Mouse (Mus musculus) CH12.LX (cell line): Measurements from ENCODE around the gene Myh6. TPM values are rescaled to one million over a fixed set of nuclear protein-coding genes. Genes with fewer than 3 reads are reported as not detected.
A peak's percentile ranks its signal among the peaks of the same experiment; 100 is the strongest.

Experiments
- DNase-seq: peaks from one replicate; pipeline ENCODE4 v3.0.0-alpha.2; 2013; ENCODE audit errors: extremely low read depth
- H3K27ac ChIP-seq: 2 replicates; pipeline ENCODE4 v1.5.1; 2012; ENCODE audit warnings: low read depth, mild to moderate bottlenecking, control low read depth, moderate library complexity; ENCODE audit not compliant: insufficient read depth
- H3K27me3 ChIP-seq: replicated peaks from 2 replicates; pipeline ENCODE3; 2012; ENCODE audit warnings: inconsistent platforms
- H3K36me3 ChIP-seq, 2 experiments: replicated peaks in 1 of 2; 2 replicates each; pipeline versions ENCODE3 to v1.6.1; 2012; ENCODE audit warnings: inconsistent platforms in 1 of 2, low read length in 1 of 2, mild to moderate bottlenecking in 1 of 2, mixed read lengths in 1 of 2, moderate library complexity in 1 of 2; ENCODE audit not compliant: control insufficient read depth in 1 of 2, insufficient read depth in 1 of 2
- H3K4me1 ChIP-seq, 2 experiments: 2 replicates each; pipeline ENCODE4 v1.6.1; 2012; ENCODE audit warnings: inconsistent platforms in 1 of 2, moderate library complexity in 1 of 2; ENCODE audit not compliant: insufficient read depth in 2 of 2, control insufficient read depth in 1 of 2
- H3K4me2 ChIP-seq: 2 replicates; pipeline ENCODE4 v1.6.1; 2012; ENCODE audit warnings: low read depth, mild to moderate bottlenecking, control low read depth; ENCODE audit not compliant: poor library complexity, insufficient read depth, severe bottlenecking
- H3K4me3 ChIP-seq, 3 experiments: fragments of 150-350 bp in 1 of 3; sonication (generic) in 1 of 3; replicated peaks in 1 of 3; 2 replicates each; pipeline versions ENCODE3 to v1.5.1; 2011 to 2012; ENCODE audit warnings: low read depth in 2 of 3, low read length in 2 of 3, mild to moderate bottlenecking in 2 of 3, moderate library complexity in 2 of 3, control low read depth in 1 of 3, improper control_type of control experiment in 1 of 3, inconsistent platforms in 1 of 3, mixed read lengths in 1 of 3; ENCODE audit not compliant: poor library complexity in 1 of 3
- H3K79me2 ChIP-seq: replicated peaks from 2 replicates; pipeline ENCODE4 v1.6.1; 2012; ENCODE audit warnings: mild to moderate bottlenecking, moderate library complexity; ENCODE audit not compliant: control insufficient read depth, poor library complexity, insufficient read depth, severe bottlenecking; ENCODE audit errors: extremely low read depth
- H3K9ac ChIP-seq: 2 replicates; pipeline ENCODE4 v1.6.1; 2012; ENCODE audit warnings: low read depth, mild to moderate bottlenecking, control low read depth, moderate library complexity; ENCODE audit not compliant: insufficient read depth
- H3K9me3 ChIP-seq: replicated peaks from 2 replicates; pipeline ENCODE3; 2012; ENCODE audit warnings: low read length, inconsistent platforms, mixed read lengths
- CTCF ChIP-seq, 2 experiments: IDR thresholded peaks in 1 of 2; conservative IDR thresholded peaks in 1 of 2; 2 replicates each; pipeline ENCODE4 v1.5.1; 2011 to 2012; ENCODE audit warnings: low read depth in 2 of 2, low read length in 2 of 2, improper control_type of control experiment in 1 of 2, inconsistent platforms in 1 of 2, mild to moderate bottlenecking in 1 of 2, moderate library complexity in 1 of 2
- E2F4 ChIP-seq: IDR thresholded peaks from 2 replicates; pipeline ENCODE4 v1.6.1; 2011; ENCODE audit warnings: low read depth, low read length, improper control_type of control experiment; ENCODE audit not compliant: insufficient replicate concordance
- ELF1 ChIP-seq: IDR thresholded peaks from 2 replicates; pipeline ENCODE4 v1.6.1; 2014; ENCODE audit warnings: low read depth, mild to moderate bottlenecking, inconsistent platforms, low read length, improper control_type of control experiment
- EP300 ChIP-seq: IDR thresholded peaks from 2 replicates; pipeline ENCODE4 v1.6.1; 2011; ENCODE audit warnings: low read length, improper control_type of control experiment
- GABPA ChIP-seq: IDR thresholded peaks from 2 replicates; pipeline ENCODE4 v1.6.1; 2012; ENCODE audit warnings: low read depth, low read length, improper control_type of control experiment, inconsistent platforms; ENCODE audit not compliant: insufficient replicate concordance
- HCFC1 ChIP-seq: IDR thresholded peaks from 2 replicates; pipeline ENCODE4 v1.6.1; 2012; ENCODE audit warnings: low read depth, mild to moderate bottlenecking, inconsistent platforms, low read length, improper control_type of control experiment
- JUN ChIP-seq: IDR thresholded peaks from 2 replicates; pipeline ENCODE4 v1.6.1; 2011; ENCODE audit warnings: low read depth, mild to moderate bottlenecking, low read length, improper control_type of control experiment, moderate library complexity; ENCODE audit not compliant: insufficient read depth
- JUND ChIP-seq: conservative IDR thresholded peaks from 2 replicates; pipeline ENCODE4 v1.6.1; 2011; ENCODE audit warnings: low read depth, low read length, improper control_type of control experiment
- MAFK ChIP-seq: IDR thresholded peaks from 2 replicates; pipeline ENCODE4 v1.6.1; 2011; ENCODE audit warnings: low read length, improper control_type of control experiment; ENCODE audit not compliant: insufficient replicate concordance
- MAZ ChIP-seq: IDR thresholded peaks from 2 replicates; pipeline ENCODE4 v1.6.1; 2012; ENCODE audit warnings: low read depth, mild to moderate bottlenecking, inconsistent platforms, low read length, improper control_type of control experiment, moderate library complexity
- MEF2A ChIP-seq: IDR thresholded peaks from 2 replicates; pipeline ENCODE4 v1.6.1; 2014; ENCODE audit warnings: low read depth, mild to moderate bottlenecking, inconsistent platforms, low read length, improper control_type of control experiment, borderline replicate concordance
- MXI1 ChIP-seq: IDR thresholded peaks from 2 replicates; pipeline ENCODE4 v1.6.1; 2011; ENCODE audit warnings: mild to moderate bottlenecking, low read depth, low read length, improper control_type of control experiment
- MYC ChIP-seq: IDR thresholded peaks from 2 replicates; pipeline ENCODE4 v1.6.1; 2011; ENCODE audit warnings: low read depth, mild to moderate bottlenecking, improper control_type of control experiment, low read length
- NELFE ChIP-seq: IDR thresholded peaks from 2 replicates; pipeline ENCODE4 v1.6.1; 2011; ENCODE audit warnings: low read depth, low read length, improper control_type of control experiment
- NRF1 ChIP-seq: IDR thresholded peaks from 2 replicates; pipeline ENCODE4 v1.6.1; 2014; ENCODE audit warnings: low read depth, mild to moderate bottlenecking, inconsistent platforms, low read length, improper control_type of control experiment, moderate library complexity
- PAX5 ChIP-seq: IDR thresholded peaks from 2 replicates; pipeline ENCODE4 v1.6.1; 2012; ENCODE audit warnings: low read length, inconsistent platforms, mixed read lengths
- RAD21 ChIP-seq: IDR thresholded peaks from 2 replicates; pipeline ENCODE4 v1.6.1; 2011; ENCODE audit warnings: low read depth, mild to moderate bottlenecking, low read length, improper control_type of control experiment, moderate library complexity
- RCOR1 ChIP-seq: conservative IDR thresholded peaks from 2 replicates; pipeline ENCODE4 v1.6.1; 2012; ENCODE audit warnings: low read depth, mild to moderate bottlenecking, inconsistent platforms, low read length, improper control_type of control experiment
- SIN3A ChIP-seq: IDR thresholded peaks from 2 replicates; pipeline ENCODE4 v1.6.1; 2012; ENCODE audit warnings: low read length, improper control_type of control experiment, inconsistent platforms
- SMC3 ChIP-seq: IDR thresholded peaks from 2 replicates; pipeline ENCODE4 v1.6.1; 2011; ENCODE audit warnings: low read depth, low read length, improper control_type of control experiment
- TBP ChIP-seq: conservative IDR thresholded peaks from 2 replicates; pipeline ENCODE4 v1.6.1; 2011; ENCODE audit warnings: low read depth, low read length, improper control_type of control experiment
- TCF12 ChIP-seq: IDR thresholded peaks from 2 replicates; pipeline ENCODE4 v1.6.1; 2014; ENCODE audit warnings: low read depth, mild to moderate bottlenecking, inconsistent platforms, low read length, improper control_type of control experiment
- USF1 ChIP-seq: IDR thresholded peaks from 2 replicates; pipeline ENCODE4 v1.6.1; 2014; ENCODE audit warnings: low read depth, mild to moderate bottlenecking, inconsistent platforms, low read length, improper control_type of control experiment
- USF2 ChIP-seq: conservative IDR thresholded peaks from 2 replicates; pipeline ENCODE4 v1.6.1; 2011; ENCODE audit warnings: low read depth, low read length, improper control_type of control experiment
- ZC3H11A ChIP-seq: IDR thresholded peaks from 2 replicates; pipeline ENCODE4 v1.6.1; 2012; ENCODE audit warnings: low read depth, mild to moderate bottlenecking, inconsistent platforms, low read length, improper control_type of control experiment
- ZMIZ1 ChIP-seq: IDR thresholded peaks from 2 replicates; pipeline ENCODE4 v1.6.1; 2012; ENCODE audit warnings: low read depth, mild to moderate bottlenecking, inconsistent platforms, low read length, improper control_type of control experiment
- ZNF384 ChIP-seq: IDR thresholded peaks from 2 replicates; pipeline ENCODE4 v1.6.1; 2012; ENCODE audit warnings: low read depth, low read length, improper control_type of control experiment, inconsistent platforms
- dilution Hi-C: fragments of 300-500 bp; cut with MboI; formaldehyde crosslinking; loops from 2 replicates; pipeline ENCODE4 v1.14.3; 2020; ENCODE audit warnings: low sequenced_read_pairs; ENCODE audit not compliant: extremely low pct_unique_long_range_greater_than_20kb, extremely low pct_ligation_motif_present
- in situ Hi-C: fragments of 300-500 bp; cut with MboI; formaldehyde crosslinking; loops from 3 replicates; pipeline ENCODE4 v1.14.3; 2019; ENCODE audit warnings: low sequenced_read_pairs, low pct_ligation_motif_present, low pct_unique_long_range_greater_than_20kb, mixed read lengths
- polyA plus RNA-seq: library from polyadenylated mRNA; unstranded; fragments of >175 nt; gene quantifications from 2 replicates; pipeline ENCODE4 v1.2.1, GENCODE M21; 2012; ENCODE audit warnings: low read depth; ENCODE audit not compliant: insufficient read length
- total RNA-seq, 2 experiments: library from RNA; depleted of rRNA; stranded (reverse); fragments of 300-350 nt in 1 of 2; fragments of >200 nt in 1 of 2; gene quantifications; 2 replicates each; pipeline ENCODE4 v1.2.3; 2012 to 2014

The Myh6 gene
- total and polyA plus RNA-seq, 3 experiments = 0.04 to 1.5 (median 0.98) TPM

DNA sequence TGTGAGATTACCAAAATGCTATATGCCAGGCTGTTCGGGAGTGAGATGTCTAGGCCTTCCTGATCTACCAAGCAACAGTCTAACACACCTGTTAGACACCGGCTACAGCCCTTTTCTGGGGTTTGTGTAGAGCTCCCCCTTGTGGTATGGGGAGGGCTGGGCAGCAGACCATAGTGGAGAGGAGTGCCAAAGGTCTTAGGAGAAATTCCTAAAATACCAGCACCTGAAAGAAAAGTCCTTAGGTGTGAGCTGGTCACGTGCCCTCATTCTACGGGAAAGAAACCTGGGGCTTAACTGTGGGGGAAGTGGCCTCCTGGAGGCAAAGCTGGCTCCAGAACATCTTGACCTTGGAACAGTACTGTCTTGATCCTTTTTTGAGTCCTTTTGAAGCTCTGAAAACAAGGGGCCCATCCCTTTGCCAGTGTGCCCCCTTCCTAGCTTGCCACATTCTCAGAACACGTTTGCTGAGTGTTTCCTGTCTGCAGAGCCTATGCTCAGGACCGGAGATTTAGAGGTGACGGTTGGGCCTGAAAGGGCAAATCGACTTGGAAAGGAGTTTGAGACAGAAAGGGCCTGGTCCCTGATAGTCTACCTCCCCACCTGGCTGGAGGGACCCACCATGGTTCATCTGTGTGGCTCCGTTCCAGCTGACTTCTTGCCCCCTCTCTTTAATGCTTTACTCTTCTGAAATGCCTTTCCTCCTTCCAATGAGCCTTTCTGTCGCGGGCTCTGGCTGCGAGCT, 27.1 kb downstream of the Myh6 start:
- in situ Hi-C loops (loop anchor here (5.0 kb wide), 1 partner anchor 37 kb away; no protein-coding TSS in a partner anchor), dilution Hi-C loops (no loop called here)

GRCm38 (mm10) chr14:54938431-54939219, 28.1 kb downstream of the Myh6 start:
- Histone ChIP-seq H3K79me2 (no peaks in the 10 kb centered on the region), H3K9me3 (no peaks in the 10 kb centered on the region), H3K36me3 (no peaks in the 10 kb centered on the region), H3K4me2 (no peak overlapping the region), H3K27ac (no peak overlapping the region), H3K4me3 (no peak overlapping the region), H3K27me3 (peaks cover 70% of the 10 kb centered on the region), H3K4me1 (no peaks in the 10 kb centered on the region), H3K9ac (no peak overlapping the region)
- dilution Hi-C loops = no loop called here
- TF ChIP-seq HCFC1 (no peak), NRF1 (no peak), EP300 (no peak), JUN (no peak), RCOR1 (no peak), MYC (no peak), E2F4 (no peak), MEF2A (no peak), PAX5 (no peak), TBP (no peak), ZC3H11A (no peak), GABPA (no peak), JUND (no peak), USF2 (no peak), ELF1 (no peak), USF1 (no peak), ZMIZ1 (no peak), TCF12 (no peak)
- in situ Hi-C loops = loop anchor here (5.0 kb wide), 1 partner anchor 36 kb away; no protein-coding TSS in a partner anchor
- no peak for DNase-seq

More for the DNA sequence above, 27.1 kb downstream of the Myh6 start:
- Histone ChIP-seq H3K4me2 (no peak overlapping the region), H3K27ac (no peak overlapping the region), H3K36me3 (no peaks in the 10 kb centered on the region), H3K9ac (no peak overlapping the region), H3K79me2 (no peaks in the 10 kb centered on the region), H3K4me3 (no peak overlapping the region), H3K27me3 (peaks cover 69% of the 10 kb centered on the region), H3K9me3 (no peaks in the 10 kb centered on the region), H3K4me1 (no peaks in the 10 kb centered on the region)
- TF ChIP-seq PAX5 = no peak
- no peak for TF ChIP-seq NELFE
- peak; percentile 80 for TF ChIP-seq RAD21
- TF ChIP-seq USF2 = no peak
- no peak for TF ChIP-seq JUN
- no peak for TF ChIP-seq MAFK
- TF ChIP-seq MAZ = no peak
- peak; percentile 88 to 94 for TF ChIP-seq CTCF (conservative IDR thresholded peaks at IDR 0.05 in 1 of 2, IDR thresholded peaks at IDR 0.05 in 1 of 2; ENCODE audit: low read depth in 2 of 2, low read length in 2 of 2)
- TF ChIP-seq ZMIZ1 = no peak
- no peak for TF ChIP-seq NRF1
- no peak for TF ChIP-seq ZNF384
- TF ChIP-seq SMC3 = peak; percentile 88
- TF ChIP-seq SIN3A = no peak
- no peak for TF ChIP-seq MXI1
- TF ChIP-seq JUND = no peak
- TF ChIP-seq RCOR1 = no peak
- DNase-seq = peak; percentile 60
